In genomic region chr1:131882787-131883186, GRCm38 (mm10) we compare ENCODE assay signal across 8 mouse cellular contexts. TPM values are rescaled to one million over a fixed set of nuclear protein-coding genes. Genes with fewer than 3 reads are reported as not detected.
DNase-seq lines count a peak whose midpoint lies in the region; ATAC-seq and TF ChIP-seq lines count a peak whose summit lies in the region.
"Had no signal": no experiment of that assay in that cellular context is flagged by ENCODE, and none has a peak within 500 bp of the region (broad histone marks: within the 10 kb centered on the region; RNA-seq: fewer than 3 reads in every experiment).

No protein-coding gene starts in this region.

- ATAC-seq in stomach, postnatal 0 days (ENCODE audit: low FRiP score, low TSS enrichment): no peak

- peak; percentile 74 for TF ChIP-seq CTCF in layer of hippocampus, adult 2 months (conservative IDR thresholded peaks at IDR 0.05)
- peak; percentile 64 for TF ChIP-seq CTCF in stomach, postnatal 0 days (IDR thresholded peaks at IDR 0.05; ENCODE audit: low read depth)

- no peaks in the 10 kb centered on the region for H3K27me3 ChIP-seq in stomach, postnatal 0 days (ENCODE audit: control insufficient read depth, insufficient read depth, low read length)
- H3K27me3 ChIP-seq: limb, embryonic 15.5 days had no signal

- TF ChIP-seq EP300 in stomach, postnatal 0 days (optimal IDR thresholded peaks at IDR 0.05): no peak

- no peaks in the 10 kb centered on the region for H3K9me3 ChIP-seq in stomach, postnatal 0 days (ENCODE audit: control insufficient read depth, low read length)
- H3K9me3 ChIP-seq: limb, embryonic 15.5 days had no signal

- intact Hi-C loops in left cerebral cortex, postnatal 14 days (cut with DNase I): no loop called here

- H3K9ac ChIP-seq in stomach, postnatal 0 days (ENCODE audit: low read length): no peak overlapping the region
- H3K9ac ChIP-seq: limb, embryonic 15.5 days had no signal

- H3K4me2 ChIP-seq in stomach, postnatal 0 days (replicated peaks; ENCODE audit: low read depth): no peak overlapping the region
- H3K4me2 ChIP-seq: limb, embryonic 15.5 days had no signal

- H3K27ac ChIP-seq in layer of hippocampus, adult 2 months: no peak overlapping the region
- no peak overlapping the region for H3K27ac ChIP-seq in stomach, postnatal 0 days (replicated peaks)
- H3K27ac ChIP-seq: limb, embryonic 15.5 days had no signal

- no peak for DNase-seq in layer of hippocampus, adult 2 months (ENCODE audit: low spot score in 2 of 2)
- DNase-seq in layer of hippocampus, postnatal 14 days (ENCODE audit: low spot score in 2 of 2): no peak
- DNase-seq in T-cell, adult 2 months (ENCODE audit: low spot score): peak; percentile 27
- DNase-seq in kidney, postnatal 4 days: peak; percentile 11 to 24
- DNase-seq in stomach, postnatal 0 days (ENCODE audit: low spot score): no peak
- no peak for DNase-seq in left cerebral cortex, postnatal 14 days (ENCODE audit: low spot score in 2 of 2)
- DNase-seq in gastrocnemius, adult 8-10 months (ENCODE audit: low spot score in 2 of 2): no peak

- H3K36me3 ChIP-seq in stomach, postnatal 0 days (ENCODE audit: control insufficient read depth, insufficient read depth, low read length): no peaks in the 10 kb centered on the region
- H3K36me3 ChIP-seq: limb, embryonic 15.5 days had no signal

- WGBS in stomach, postnatal 0 days: 63% methylated on average over 2 of the region's 2 CpGs

- H3K4me3 ChIP-seq in layer of hippocampus, adult 2 months: no peak overlapping the region
- H3K4me3 ChIP-seq in stomach, postnatal 0 days (ENCODE audit: low read depth, low read length): no peak overlapping the region
- H3K4me3 ChIP-seq: limb, embryonic 15.5 days had no signal

- no peaks in the 10 kb centered on the region for H3K4me1 ChIP-seq in stomach, postnatal 0 days (replicated peaks; ENCODE audit: control insufficient read depth, insufficient read depth)
- H3K4me1 ChIP-seq: limb, embryonic 15.5 days had no signal

RNA-seq across cellular contexts. Expression of gene Rab29, which starts 15.8 kb away (rescaled TPM):
- total RNA-seq in layer of hippocampus, adult 2 months (2021): 1 to 10 TPM; 7.2 to 9.1 TPM
- total RNA-seq in layer of hippocampus, postnatal 14 days (2021): 1 to 10 TPM; 7.7 to 9.4 TPM
- polyA plus RNA-seq in stomach, postnatal 0 days (2015; fragmentation: Nextera tagmentation; extraction: Ambion mirVana): 21.4 and 21.6 TPM in 2 replicates
- 1 to 10 TPM; 5.7 to 7.7 TPM for total RNA-seq in left cerebral cortex, postnatal 14 days (2021)
- 1 to 10 TPM; 4.8 to 5.2 (median 4.9) TPM for total RNA-seq in gastrocnemius, adult 8-10 months (2022)

RNA-seq across cellular contexts. Expression of gene Nucks1, which starts 27.5 kb away (rescaled TPM):
- total RNA-seq in layer of hippocampus, adult 2 months (2021): 100 to 1,000 TPM; 159 to 161 TPM
- total RNA-seq in layer of hippocampus, postnatal 14 days (2021): 100 to 1,000 TPM; 154 to 165 TPM
- 24.2 and 30.4 TPM in 2 replicates for polyA plus RNA-seq in stomach, postnatal 0 days (2015; fragmentation: Nextera tagmentation; extraction: Ambion mirVana)
- total RNA-seq in left cerebral cortex, postnatal 14 days (2021): 100 to 1,000 TPM; 159 to 163 TPM
- total RNA-seq in gastrocnemius, adult 8-10 months (2022): 10 to 100 TPM; 73.0 to 79.7 (median 76.5) TPM

RNA-seq across cellular contexts. Expression of gene Slc41a1, which starts 55.5 kb away (rescaled TPM):
- 10 to 100 TPM; 62.6 to 62.9 TPM for total RNA-seq in layer of hippocampus, adult 2 months (2021)
- 10 to 100 TPM; 69.0 to 70.9 TPM for total RNA-seq in layer of hippocampus, postnatal 14 days (2021)
- polyA plus RNA-seq in stomach, postnatal 0 days (2015; fragmentation: Nextera tagmentation; extraction: Ambion mirVana): 7.0 and 7.1 TPM in 2 replicates
- total RNA-seq in left cerebral cortex, postnatal 14 days (2021): 10 to 100 TPM; 49.0 to 56.7 TPM
- 10 to 100 TPM; 25.0 to 42.3 (median 39.1) TPM for total RNA-seq in gastrocnemius, adult 8-10 months (2022)

Comparison
In these comparisons a context has a peak if more than half of its experiments do, and no peak if none do; other contexts are left out.
1. DNase-seq: peak in T-cell, adult 2 months (single experiment) and kidney, postnatal 4 days (2 of 2); none in layer of hippocampus, adult 2 months (0 of 2), layer of hippocampus, postnatal 14 days (0 of 2), stomach, postnatal 0 days (single experiment), left cerebral cortex, postnatal 14 days (0 of 2) and gastrocnemius, adult 8-10 months (0 of 2).